Mouse (Mus musculus): ENCODE measurements around the gene Jchain.

The Jchain gene

GRCm38 (mm10) chr5:88530908-88531307 is 3.2 kb upstream of the Jchain start:
- DNase-seq (ENCODE audit: low read depth, low spot score) = no peak

DNA sequence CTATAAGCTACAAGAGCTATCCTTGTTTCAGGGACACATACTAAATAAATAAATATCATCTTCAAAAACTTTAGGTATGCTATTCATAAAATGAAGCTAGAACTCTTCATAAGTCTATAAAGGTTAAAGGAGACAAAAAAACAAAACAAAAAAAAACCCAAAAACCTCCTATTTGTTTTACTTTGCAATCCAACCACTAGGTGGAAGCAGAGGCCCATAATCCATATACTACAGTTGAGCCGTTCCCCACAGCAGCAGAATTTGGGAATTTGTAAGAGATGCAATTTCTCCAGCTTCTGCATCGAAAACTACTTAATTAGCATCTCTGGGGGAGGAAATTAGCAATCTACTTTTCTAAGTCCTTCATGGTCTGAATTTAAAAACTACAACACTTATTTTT is 8.5 kb downstream of the Jchain start:
- DNase-seq (ENCODE audit: low read depth, low spot score) = peak; percentile 51

- DNase-seq (ENCODE audit: low read depth, low spot score) = no peak
Measured at GRCm38 (mm10) chr5:88508990-88509389, 18.7 kb downstream of the Jchain start.

DNA sequence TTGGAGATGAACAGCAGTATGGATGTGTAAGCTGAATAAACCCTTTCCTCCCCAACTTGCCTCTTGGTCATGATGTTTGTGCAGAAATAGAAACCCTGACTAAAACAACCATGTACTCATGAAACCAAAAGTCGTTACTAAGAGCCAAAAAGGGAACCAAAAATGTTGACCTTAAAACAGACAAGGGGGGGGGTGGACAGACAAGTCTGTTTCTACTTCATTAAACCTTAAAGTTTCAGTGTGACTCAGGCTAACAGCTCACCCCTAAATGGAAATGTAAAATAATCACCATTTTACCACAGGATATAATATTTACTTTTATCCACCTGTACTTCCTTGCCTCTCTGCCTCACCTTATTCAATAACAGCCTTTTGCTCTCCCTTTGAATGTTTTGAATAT is 19.1 kb downstream of the Jchain start:
- DNase-seq (ENCODE audit: low read depth, low spot score) = no peak

- DNase-seq (ENCODE audit: low read depth, low spot score) = peak; percentile 4
Measured at GRCm38 (mm10) chr5:88499781-88500180, 27.9 kb downstream of the Jchain start.

DNA sequence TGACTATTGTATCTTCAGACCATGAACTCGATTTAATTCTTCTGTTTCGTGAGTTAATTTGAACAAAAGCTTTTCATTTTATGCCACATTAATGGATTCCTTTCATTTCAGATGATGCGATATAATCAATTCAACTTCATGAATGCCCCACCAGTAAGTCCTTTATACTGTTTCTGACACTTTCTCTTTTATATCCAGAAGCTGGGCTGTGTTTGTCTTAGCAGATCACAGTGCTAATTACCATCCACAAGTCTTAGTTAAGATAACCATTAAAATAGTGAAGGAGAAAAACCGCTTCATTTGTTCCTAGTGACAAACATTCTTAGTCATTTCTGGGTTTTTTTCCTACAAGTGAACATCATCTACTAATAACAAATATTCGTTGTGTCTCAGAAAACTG is 36.6 kb downstream of the Jchain start:
- no peak for DNase-seq (ENCODE audit: low read depth, low spot score)

DNA sequence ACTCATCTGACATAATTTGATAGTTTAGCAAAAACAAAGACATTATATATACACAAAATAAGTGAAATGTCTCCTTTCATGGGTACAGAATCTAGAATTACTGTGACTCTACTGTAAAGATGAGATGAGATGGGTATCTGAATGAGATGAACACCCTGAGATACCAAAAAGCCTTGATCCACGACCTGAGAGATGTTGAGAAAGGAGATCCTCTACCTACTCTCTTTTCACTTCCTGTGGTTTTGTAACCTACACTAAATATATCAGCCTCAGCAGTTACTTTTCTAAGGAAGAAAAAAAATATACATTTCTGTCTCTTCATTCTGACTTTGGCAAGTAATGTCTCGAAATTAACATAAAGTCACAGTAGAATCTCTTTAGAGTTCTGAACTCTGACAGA is 38.7 kb downstream of the Jchain start:
- DNase-seq (ENCODE audit: low read depth, low spot score) = no peak

DNA sequence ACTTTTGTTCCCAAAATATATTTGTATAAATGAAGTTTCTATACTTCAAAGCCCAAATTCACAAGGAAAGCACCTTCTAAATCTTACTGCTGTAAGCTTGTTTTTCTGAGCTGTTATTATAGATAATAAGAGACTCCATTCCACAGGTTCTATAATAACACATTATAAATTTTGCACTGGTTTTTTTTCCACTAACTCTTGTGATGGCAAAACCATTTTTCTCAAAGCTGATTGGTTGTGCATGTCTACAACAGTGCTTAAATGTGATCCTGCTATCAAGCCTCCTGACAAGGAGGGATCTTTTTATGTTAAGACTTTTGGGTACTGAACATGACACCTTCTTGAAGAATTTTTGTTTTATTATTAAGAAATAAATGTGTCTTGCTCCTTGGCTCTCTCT is 40.0 kb downstream of the Jchain start, which contains the start of gene Enam:
Enam (plus strand) TSS at position 301 of the 400 bp plus-strand sequence.
- no peak for DNase-seq (ENCODE audit: low read depth, low spot score)

Measured in forelimb bud, embryonic 11.5 days (tissue).